Mouse (Mus musculus) hindbrain, embryonic 16.5 days (tissue): Measurements from ENCODE around the gene Idi2. TPM values are rescaled to one million over a fixed set of nuclear protein-coding genes. Genes with fewer than 3 reads are reported as not detected.
"Not testable (repeated sequence)": the region's sequence is repeated elsewhere in the genome, so short reads cannot be mapped to it uniquely, and the experiment has no call there.

ENCODE experiments used
- ATAC-seq: fragments of 200-750 bp; cut with Nextera tagmentation; 2 replicates; pipeline ENCODE4 v1.8.0; 2017; ENCODE audit warnings: moderate TSS enrichment, moderate library complexity
- H3K27ac ChIP-seq: fragments of 300-500 bp; sonication (generic); 2 replicates; pipeline ENCODE4 v1.5.1; 2014; ENCODE audit warnings: low read depth, mild to moderate bottlenecking, control low read depth, low read length, moderate library complexity
- H3K27me3 ChIP-seq: fragments of 300-500 bp; sonication (generic); replicated peaks from 2 replicates; pipeline ENCODE4 v1.6.1; 2014; ENCODE audit warnings: low read length; ENCODE audit not compliant: control insufficient read depth, insufficient read depth
- H3K36me3 ChIP-seq: fragments of 300-500 bp; sonication (generic); 2 replicates; pipeline ENCODE4 v1.6.1; 2014; ENCODE audit warnings: mild to moderate bottlenecking, low read length, moderate library complexity, mixed read lengths; ENCODE audit not compliant: control insufficient read depth, insufficient read depth
- H3K4me1 ChIP-seq: fragments of 300-500 bp; sonication (generic); 2 replicates; pipeline ENCODE4 v1.6.1; 2014; ENCODE audit warnings: low read depth, low read length; ENCODE audit not compliant: control insufficient read depth, insufficient read depth
- H3K4me2 ChIP-seq: fragments of 300-500 bp; sonication (generic); 2 replicates; pipeline ENCODE4 v1.6.1; 2014; ENCODE audit warnings: mild to moderate bottlenecking, low read length, control low read depth, moderate library complexity
- H3K4me3 ChIP-seq: fragments of 300-500 bp; sonication (generic); 2 replicates; pipeline ENCODE4 v1.5.1; 2014; ENCODE audit warnings: mild to moderate bottlenecking, low read length, control low read depth, moderate library complexity
- H3K9ac ChIP-seq: fragments of 300-500 bp; sonication (generic); 2 replicates; pipeline ENCODE4 v1.6.1; 2014; ENCODE audit warnings: low read depth, mild to moderate bottlenecking, control low read depth, low read length, moderate library complexity
- H3K9me3 ChIP-seq: fragments of 300-500 bp; sonication (generic); 2 replicates; pipeline ENCODE4 v1.6.1; 2014; ENCODE audit warnings: mild to moderate bottlenecking, low read length, moderate library complexity; ENCODE audit not compliant: control insufficient read depth
- WGBS: fragments of 180-500 bp; shearing (Covaris S2); extraction: QIAGEN DNeasy Blood & Tissue Kit; methylation state at CpG from one replicate; pipeline ENCODE4 v1.1.7; 2014; 5-methylcytosine and 5-hydroxymethylcytosine counted together
- microRNA-seq: library from miRNA; unstranded; fragments of <30 nt; microRNA quantifications from one replicate; pipeline ENCODE4, GENCODE M21; 2017
- polyA plus RNA-seq: library from polyadenylated mRNA; unstranded; fragments of >200 nt; fragmentation: Nextera tagmentation; extraction: Ambion mirVana; gene quantifications from 2 replicates; pipeline ENCODE4 v1.2.1, GENCODE M21; 2015

Gene Idi2
- polyA plus RNA-seq, 1 experiment from 2014 or later, result not detected

- no peak overlapping the region for H3K4me2 ChIP-seq
- no peak overlapping the region for H3K4me3 ChIP-seq
- no peaks in the 10 kb centered on the region for H3K27me3 ChIP-seq
- H3K27ac ChIP-seq, result no peak overlapping the region
- ATAC-seq, result no peak
- H3K36me3 ChIP-seq, result peaks cover 11% of the 10 kb centered on the region
- peaks cover 14% of the 10 kb centered on the region for H3K4me1 ChIP-seq
- H3K9ac ChIP-seq, result no peak overlapping the region
- 91% methylated on average over 6 of the region's 6 CpGs for WGBS
- H3K9me3 ChIP-seq, result no peaks in the 10 kb centered on the region
Observed at GRCm38 (mm10) chr13:8992231-8992630, 39.6 kb downstream of the Idi2 start.

GRCm38 (mm10) chr13:8995159-8995989, 42.7 kb downstream of the Idi2 start:
- Histone ChIP-seq H3K9me3 (no peaks in the 10 kb centered on the region), H3K4me3 (peak overlapping the region; percentile 100), H3K27ac (peak overlapping the region; percentile 71), H3K36me3 (no peaks in the 10 kb centered on the region), H3K4me1 (peaks cover 14% of the 10 kb centered on the region), H3K9ac (peak overlapping the region; percentile 87), H3K4me2 (peak overlapping the region; percentile 98), H3K27me3 (no peaks in the 10 kb centered on the region)
- peak; percentile 85 for ATAC-seq
- 3% methylated on average over 32 of the region's 33 CpGs for WGBS

- Histone ChIP-seq H3K4me1 (peaks cover 14% of the 10 kb centered on the region), H3K9me3 (no peaks in the 10 kb centered on the region), H3K27me3 (no peaks in the 10 kb centered on the region), H3K4me3 (peak within 1 kb of the TSS; percentile 100), H3K27ac (peak within 1 kb of the TSS; percentile 78), H3K4me2 (peak within 1 kb of the TSS; percentile 98), H3K36me3 (no peaks in the 10 kb centered on the region), H3K9ac (peak within 1 kb of the TSS; percentile 87)
- peak; percentile 99 for ATAC-seq
- under 1% methylated on average over 50 of the region's 51 CpGs for WGBS
Observed at GRCm38 (mm10) chr13:8995990-8996786, 43.5 kb downstream of the Idi2 start, which contains the start of gene Gtpbp4. Gene Gtpbp4, minus strand, starts transcription at chr13:8996083.

- 83% methylated on average over 5 of the region's 5 CpGs for WGBS
- H3K4me1 ChIP-seq, result peaks cover 14% of the 10 kb centered on the region
- H3K36me3 ChIP-seq, H3K4me2 ChIP-seq, H3K4me3 ChIP-seq, H3K9me3 ChIP-seq, ATAC-seq, H3K27ac ChIP-seq, H3K27me3 ChIP-seq, H3K9ac ChIP-seq: not testable (repeated sequence)
Observed at GRCm38 (mm10) chr13:8997221-8997620, 44.6 kb downstream of the Idi2 start.

- Histone ChIP-seq H3K27me3 (no peaks in the 10 kb centered on the region), H3K4me1 (peaks cover 11% of the 10 kb centered on the region), H3K4me2 (no peak overlapping the region), H3K9me3 (no peaks in the 10 kb centered on the region), H3K27ac (no peak overlapping the region), H3K9ac (no peak overlapping the region), H3K4me3 (no peak overlapping the region), H3K36me3 (no peaks in the 10 kb centered on the region)
- 89% methylated on average over 8 of the region's 8 CpGs for WGBS
- ATAC-seq, result no peak
Observed at GRCm38 (mm10) chr13:8999464-8999863, 46.8 kb downstream of the Idi2 start.

GRCm38 (mm10) chr13:9003306-9003705, 50.6 kb downstream of the Idi2 start:
- Histone ChIP-seq H3K36me3 (no peaks in the 10 kb centered on the region), H3K4me1 (no peaks in the 10 kb centered on the region), H3K9ac (no peak overlapping the region), H3K27me3 (no peaks in the 10 kb centered on the region), H3K9me3 (no peaks in the 10 kb centered on the region), H3K27ac (no peak overlapping the region), H3K4me2 (no peak overlapping the region), H3K4me3 (no peak overlapping the region)
- 76% methylated on average over 2 of the region's 2 CpGs for WGBS
- ATAC-seq, result no peak

Small RNAs within 50 kb of the gene (microRNA-seq; reads per million reads assigned to microRNA genes)
- not detected for gene Gm22750

Other genes with a start within 250 kb of the Idi2 start
- 50.7 and 55.6 TPM in 2 replicates for gene Wdr37, start 81.0 kb upstream of the Idi2 start, polyA plus RNA-seq
- gene Idi1, start 67.4 kb upstream of the Idi2 start, polyA plus RNA-seq, result 104 and 118 TPM in 2 replicates
- not detected in 2 replicates for gene Gm9745, start 4.6 kb upstream of the Idi2 start, polyA plus RNA-seq
- 53.4 and 58.8 TPM in 2 replicates for gene Gtpbp4, start 43.2 kb downstream of the Idi2 start, polyA plus RNA-seq
- 35.0 and 39.2 TPM in 2 replicates for gene Larp4b, start 141.0 kb downstream of the Idi2 start, polyA plus RNA-seq